Mouse (Mus musculus) myocyte (in vitro differentiated cells): ENCODE results near the gene Celf2.

Source experiments
- E2F4 ChIP-seq: IDR thresholded peaks from one replicate; pipeline ENCODE4 v1.6.1; 2011; ENCODE audit warnings: mild to moderate bottlenecking, control low read depth, moderate library complexity; ENCODE audit not compliant: insufficient read depth
- MAX ChIP-seq: IDR thresholded peaks from one replicate; pipeline ENCODE4 v1.6.1; 2011; ENCODE audit warnings: low read depth, mild to moderate bottlenecking, control low read depth
- MYOD1 ChIP-seq, 3 experiments: IDR thresholded peaks; one replicate each; pipeline ENCODE4 v1.6.1; 2011; ENCODE audit warnings: control low read depth in 2 of 3, low read depth in 2 of 3, mild to moderate bottlenecking in 2 of 3, moderate library complexity in 1 of 3; ENCODE audit not compliant: insufficient read length in 2 of 3, control insufficient read depth in 1 of 3
- MYOG ChIP-seq, 3 experiments: IDR thresholded peaks; one replicate each; pipeline ENCODE4 v1.6.1; 2011; ENCODE audit warnings: control low read depth in 2 of 3, low read depth in 2 of 3, mild to moderate bottlenecking in 2 of 3; ENCODE audit not compliant: insufficient read length in 2 of 3, control insufficient read depth in 1 of 3, insufficient read depth in 1 of 3
- POLR2A ChIP-seq: IDR thresholded peaks from one replicate; pipeline ENCODE4 v1.6.1; 2011; ENCODE audit warnings: low read depth, mild to moderate bottlenecking, control low read depth, moderate library complexity; ENCODE audit not compliant: insufficient read length
- USF1 ChIP-seq: IDR thresholded peaks from one replicate; pipeline ENCODE4 v1.6.1; 2011; ENCODE audit warnings: low read depth, mild to moderate bottlenecking, control low read depth, moderate library complexity

- no peak for TF ChIP-seq USF1
- TF ChIP-seq MAX: no peak
- TF ChIP-seq E2F4: no peak
- no peak for TF ChIP-seq MYOD1 (IDR thresholded peaks at IDR 0.05; ENCODE audit: control insufficient read depth in 1 of 3, insufficient read length in 2 of 3, low read depth in 2 of 3)
- TF ChIP-seq POLR2A: no peak
- TF ChIP-seq MYOG (IDR thresholded peaks at IDR 0.05; ENCODE audit: control insufficient read depth in 1 of 3, insufficient read depth in 1 of 3, insufficient read length in 2 of 3, low read depth in 2 of 3): no peak
Observed at GRCm38 (mm10) chr2:7144871-7145270, 364.5 kb downstream of the Celf2 start.
